Mouse (Mus musculus) splenic B cell, adult 2 months (primary cell): ENCODE measurements at regions not wholly inside any gene's neighbourhood (a gene's known extent, or its start where the extent isn't known, plus 50 kb on each side); places are given as distances from the start of the nearest gene placed in this dataset.

Experiments
- DNase-seq: peaks from one replicate; pipeline ENCODE4 v3.0.0-alpha.2; 2011; ENCODE audit warnings: low read depth, low spot score
- H3K27me3 ChIP-seq: 2 replicates; pipeline ENCODE4 v1.6.1; 2012; ENCODE audit warnings: mild to moderate bottlenecking, low read length, moderate library complexity, mixed read lengths; ENCODE audit not compliant: control insufficient read depth, poor library complexity, insufficient read depth, severe bottlenecking
- H3K36me3 ChIP-seq: 2 replicates; pipeline ENCODE4 v1.6.1; 2012; ENCODE audit warnings: mild to moderate bottlenecking, low read length, moderate library complexity, mixed read lengths; ENCODE audit not compliant: control insufficient read depth, poor library complexity, insufficient read depth, severe bottlenecking

- H3K27me3 ChIP-seq = no peaks in the 10 kb centered on the region
- DNase-seq = no peak
Observed at GRCm38 (mm10) chr10:37286305-37286704, 147.6 kb upstream of the Marcks start.

GRCm38 (mm10) chr10:37282951-37283350 lies 144.2 kb upstream of the Marcks start:
- DNase-seq = no peak

More at GRCm38 (mm10) chr10:37286305-37286704, 147.6 kb upstream of the Marcks start:
- H3K36me3 ChIP-seq = no peaks in the 10 kb centered on the region

GRCm38 (mm10) chr10:37280823-37281222 lies 142.1 kb upstream of the Marcks start:
- H3K36me3 ChIP-seq = no peaks in the 10 kb centered on the region
- DNase-seq = no peak

More at GRCm38 (mm10) chr10:37282951-37283350, 144.2 kb upstream of the Marcks start:
- H3K36me3 ChIP-seq = no peaks in the 10 kb centered on the region
- no peaks in the 10 kb centered on the region for H3K27me3 ChIP-seq

GRCm38 (mm10) chr10:37280150-37280820 lies 141.6 kb upstream of the Marcks start:
- no peaks in the 10 kb centered on the region for H3K36me3 ChIP-seq
- no peak for DNase-seq
- H3K27me3 ChIP-seq = no peaks in the 10 kb centered on the region

More at GRCm38 (mm10) chr10:37280823-37281222, 142.1 kb upstream of the Marcks start:
- H3K27me3 ChIP-seq = no peaks in the 10 kb centered on the region

GRCm38 (mm10) chr10:37279316-37279715 lies 140.6 kb upstream of the Marcks start:
- DNase-seq = no peak
- no peaks in the 10 kb centered on the region for H3K27me3 ChIP-seq
- H3K36me3 ChIP-seq = no peaks in the 10 kb centered on the region

GRCm38 (mm10) chr10:37275857-37276256 lies 137.1 kb upstream of the Marcks start:
- DNase-seq = no peak
- Histone ChIP-seq H3K27me3 (no peaks in the 10 kb centered on the region), H3K36me3 (no peaks in the 10 kb centered on the region)

GRCm38 (mm10) chr10:37275271-37275670 lies 136.6 kb upstream of the Marcks start:
- no peaks in the 10 kb centered on the region for H3K36me3 ChIP-seq
- H3K27me3 ChIP-seq = no peaks in the 10 kb centered on the region
- DNase-seq = no peak

- no peaks in the 10 kb centered on the region; the same call in 1 of the 2 replicates for H3K36me3 ChIP-seq
- no peak for DNase-seq
- no peaks in the 10 kb centered on the region for H3K27me3 ChIP-seq
Observed at GRCm38 (mm10) chr10:37271967-37272366, 133.2 kb upstream of the Marcks start.

- H3K36me3 ChIP-seq = no peaks in the 10 kb centered on the region; the same call in 1 of the 2 replicates
- H3K27me3 ChIP-seq = no peaks in the 10 kb centered on the region
- DNase-seq = no peak
Observed at GRCm38 (mm10) chr10:37270236-37271000, 131.7 kb upstream of the Marcks start.

GRCm38 (mm10) chr10:37266909-37267308 lies 128.2 kb upstream of the Marcks start:
- DNase-seq = no peak
- H3K36me3 ChIP-seq = no peaks in the 10 kb centered on the region; the same call in 1 of the 2 replicates
- no peaks in the 10 kb centered on the region for H3K27me3 ChIP-seq

- H3K36me3 ChIP-seq = no peaks in the 10 kb centered on the region
- DNase-seq = peak; percentile 53
- no peaks in the 10 kb centered on the region for H3K27me3 ChIP-seq
Observed at GRCm38 (mm10) chr10:37260791-37261488, 122.2 kb upstream of the Marcks start.

GRCm38 (mm10) chr10:37259186-37259585 lies 120.5 kb upstream of the Marcks start:
- no peaks in the 10 kb centered on the region for H3K36me3 ChIP-seq
- no peaks in the 10 kb centered on the region for H3K27me3 ChIP-seq
- DNase-seq = peak; percentile 31

- Histone ChIP-seq H3K27me3 (no peaks in the 10 kb centered on the region), H3K36me3 (no peaks in the 10 kb centered on the region)
- peak; percentile 26 for DNase-seq
Observed at GRCm38 (mm10) chr10:37257544-37257943, 118.8 kb upstream of the Marcks start.

- DNase-seq = no peak
- Histone ChIP-seq H3K36me3 (no peaks in the 10 kb centered on the region), H3K27me3 (no peaks in the 10 kb centered on the region)
Observed at GRCm38 (mm10) chr10:37250934-37251521, 112.3 kb upstream of the Marcks start.
